Mouse (Mus musculus): ENCODE measurements around the gene Mettl11b. TPM values are rescaled to one million over a fixed set of nuclear protein-coding genes. Genes with fewer than 3 reads are reported as not detected.

The Mettl11b gene
- polyA plus RNA-seq, 1 experiment from 2014 or later = 0.62 TPM

GRCm38 (mm10) chr1:163672866-163673265 lies 52.2 kb downstream of the Mettl11b start:
- H3K4me1 ChIP-seq (ENCODE audit: insufficient read depth, low read depth, low read length) = no peaks in the 10 kb centered on the region
- no peak overlapping the region for H3K4me2 ChIP-seq (replicated peaks; ENCODE audit: low read depth, low read length)
- H3K9me3 ChIP-seq (ENCODE audit: low read length) = no peaks in the 10 kb centered on the region
- H3K36me3 ChIP-seq (ENCODE audit: insufficient read depth, low read length) = no peaks in the 10 kb centered on the region
- ATAC-seq (no peak), DNase-seq (ENCODE audit: low spot score) (no peak)
- no peak overlapping the region for H3K27ac ChIP-seq (ENCODE audit: low read length)
- no peak overlapping the region for H3K9ac ChIP-seq (replicated peaks; ENCODE audit: low read depth)
- no peaks in the 10 kb centered on the region for H3K27me3 ChIP-seq (replicated peaks; ENCODE audit: insufficient read depth, low read length)
- WGBS = 81% methylated on average over 3 of the region's 3 CpGs
- no peak for TF ChIP-seq CTCF (IDR thresholded peaks at IDR 0.05)
- TF ChIP-seq EP300 (IDR thresholded peaks at IDR 0.05) = no peak
- no peak overlapping the region for H3K4me3 ChIP-seq (ENCODE audit: low read depth, low read length)

GRCm38 (mm10) chr1:163671326-163671725 lies 53.7 kb downstream of the Mettl11b start:
- Histone ChIP-seq H3K4me2 (replicated peaks; ENCODE audit: low read depth, low read length) (no peak overlapping the region), H3K9ac (replicated peaks; ENCODE audit: low read depth) (no peak overlapping the region), H3K9me3 (ENCODE audit: low read length) (no peaks in the 10 kb centered on the region), H3K4me3 (ENCODE audit: low read depth, low read length) (no peak overlapping the region), H3K27me3 (replicated peaks; ENCODE audit: insufficient read depth, low read length) (no peaks in the 10 kb centered on the region), H3K4me1 (ENCODE audit: insufficient read depth, low read depth, low read length) (no peaks in the 10 kb centered on the region), H3K36me3 (ENCODE audit: insufficient read depth, low read length) (no peaks in the 10 kb centered on the region), H3K27ac (ENCODE audit: low read length) (no peak overlapping the region)
- no peak for DNase-seq (ENCODE audit: low spot score)
- no peak for ATAC-seq
- WGBS = 60% methylated on average over 4 of the region's 4 CpGs
- TF ChIP-seq EP300 (IDR thresholded peaks at IDR 0.05) = no peak
- TF ChIP-seq CTCF (IDR thresholded peaks at IDR 0.05) = no peak

GRCm38 (mm10) chr1:163670702-163671101 lies 54.3 kb downstream of the Mettl11b start:
- 22% methylated on average over 4 of the region's 4 CpGs for WGBS
- Histone ChIP-seq H3K27ac (ENCODE audit: low read length) (no peak overlapping the region), H3K36me3 (ENCODE audit: insufficient read depth, low read length) (no peaks in the 10 kb centered on the region), H3K4me3 (ENCODE audit: low read depth, low read length) (no peak overlapping the region), H3K9ac (replicated peaks; ENCODE audit: low read depth) (no peak overlapping the region), H3K9me3 (ENCODE audit: low read length) (no peaks in the 10 kb centered on the region), H3K4me2 (replicated peaks; ENCODE audit: low read depth, low read length) (no peak overlapping the region), H3K27me3 (replicated peaks; ENCODE audit: insufficient read depth, low read length) (no peaks in the 10 kb centered on the region), H3K4me1 (ENCODE audit: insufficient read depth, low read depth, low read length) (no peaks in the 10 kb centered on the region)
- TF ChIP-seq CTCF (IDR thresholded peaks at IDR 0.05) (no peak), EP300 (IDR thresholded peaks at IDR 0.05) (no peak)
- ATAC-seq (no peak), DNase-seq (ENCODE audit: low spot score) (no peak)

- 84% methylated on average over 4 of the region's 4 CpGs for WGBS
- Histone ChIP-seq H3K9ac (replicated peaks; ENCODE audit: low read depth) (no peak overlapping the region), H3K27ac (ENCODE audit: low read length) (no peak overlapping the region), H3K4me1 (ENCODE audit: insufficient read depth, low read depth, low read length) (no peaks in the 10 kb centered on the region), H3K27me3 (replicated peaks; ENCODE audit: insufficient read depth, low read length) (no peaks in the 10 kb centered on the region), H3K9me3 (ENCODE audit: low read length) (no peaks in the 10 kb centered on the region), H3K36me3 (ENCODE audit: insufficient read depth, low read length) (no peaks in the 10 kb centered on the region), H3K4me3 (ENCODE audit: low read depth, low read length) (no peak overlapping the region), H3K4me2 (replicated peaks; ENCODE audit: low read depth, low read length) (no peak overlapping the region)
- ATAC-seq = no peak
- no peak for DNase-seq (ENCODE audit: low spot score)
- TF ChIP-seq CTCF (IDR thresholded peaks at IDR 0.05) (no peak), EP300 (IDR thresholded peaks at IDR 0.05) (no peak)
Measured at GRCm38 (mm10) chr1:163669936-163670335, 55.1 kb downstream of the Mettl11b start.

GRCm38 (mm10) chr1:163662416-163662815 lies 62.6 kb downstream of the Mettl11b start:
- no peak overlapping the region for H3K4me2 ChIP-seq (replicated peaks; ENCODE audit: low read depth, low read length)
- no peaks in the 10 kb centered on the region for H3K9me3 ChIP-seq (ENCODE audit: low read length)
- no peak for DNase-seq (ENCODE audit: low spot score)
- H3K36me3 ChIP-seq (ENCODE audit: insufficient read depth, low read length) = no peaks in the 10 kb centered on the region
- H3K4me3 ChIP-seq (ENCODE audit: low read depth, low read length) = no peak overlapping the region
- no peaks in the 10 kb centered on the region for H3K27me3 ChIP-seq (replicated peaks; ENCODE audit: insufficient read depth, low read length)
- H3K27ac ChIP-seq (ENCODE audit: low read length) = no peak overlapping the region
- WGBS = 85% methylated on average over 1 of the region's 1 CpGs
- TF ChIP-seq EP300 (IDR thresholded peaks at IDR 0.05) (no peak), CTCF (IDR thresholded peaks at IDR 0.05) (no peak)
- no peaks in the 10 kb centered on the region for H3K4me1 ChIP-seq (ENCODE audit: insufficient read depth, low read depth, low read length)
- no peak overlapping the region for H3K9ac ChIP-seq (replicated peaks; ENCODE audit: low read depth)
- no peak for ATAC-seq

- no peaks in the 10 kb centered on the region for H3K36me3 ChIP-seq (ENCODE audit: insufficient read depth, low read length)
- H3K9me3 ChIP-seq (ENCODE audit: low read length) = no peaks in the 10 kb centered on the region
- H3K4me2 ChIP-seq (replicated peaks; ENCODE audit: low read depth, low read length) = no peak overlapping the region
- H3K4me3 ChIP-seq (ENCODE audit: low read depth, low read length) = no peak overlapping the region
- no peak for TF ChIP-seq CTCF (IDR thresholded peaks at IDR 0.05)
- no peak for TF ChIP-seq EP300 (IDR thresholded peaks at IDR 0.05)
- DNase-seq (ENCODE audit: low spot score) (no peak), ATAC-seq (no peak)
- H3K9ac ChIP-seq (replicated peaks; ENCODE audit: low read depth) = no peak overlapping the region
- H3K27ac ChIP-seq (ENCODE audit: low read length) = no peak overlapping the region
- H3K4me1 ChIP-seq (ENCODE audit: insufficient read depth, low read depth, low read length) = no peaks in the 10 kb centered on the region
- no peaks in the 10 kb centered on the region for H3K27me3 ChIP-seq (replicated peaks; ENCODE audit: insufficient read depth, low read length)
Measured at GRCm38 (mm10) chr1:163658535-163658928, 66.5 kb downstream of the Mettl11b start.

Measured in lung, postnatal 0 days (tissue).